ENCODE assay signal across 10 mouse cellular contexts in the genomic region with DNA sequence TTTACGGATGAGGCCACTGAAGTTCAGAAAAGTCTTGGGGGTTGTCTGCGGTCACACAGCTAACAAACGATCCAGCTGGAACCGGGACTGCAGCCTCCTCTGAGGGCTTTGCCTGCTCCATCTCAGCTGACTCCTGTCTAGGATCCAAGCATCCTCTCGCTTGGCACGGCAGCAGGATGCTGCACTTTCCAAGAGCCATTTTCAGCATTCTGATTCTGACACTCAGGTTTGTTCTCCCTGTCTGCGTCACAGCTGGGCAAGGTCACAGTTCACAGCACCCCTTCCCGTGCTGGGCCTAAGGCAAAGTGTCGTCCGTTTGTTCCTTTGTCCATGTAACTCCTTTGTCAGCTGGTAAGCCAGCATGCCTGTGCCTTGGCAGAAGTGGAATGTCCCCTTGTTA.
A peak's percentile ranks its signal among the peaks of the same experiment; 100 is the strongest.
DNase-seq lines count a peak whose midpoint lies in the region; ATAC-seq and TF ChIP-seq lines count a peak whose summit lies in the region.
"Had no signal": no experiment of that assay in that cellular context is flagged by ENCODE, and none has a peak within 500 bp of the region (broad histone marks: within the 10 kb centered on the region; RNA-seq: fewer than 3 reads in every experiment).

No protein-coding gene starts in this region.

- no peak for ATAC-seq in forebrain, embryonic 14.5 days
- ATAC-seq in hindbrain, embryonic 15.5 days (ENCODE audit: low FRiP score, low read depth) = no peak
- ATAC-seq in neural tube, embryonic 15.5 days (ENCODE audit: low FRiP score) = no peak
- ATAC-seq: lung, postnatal 0 days had no signal

- H3K9ac ChIP-seq in forebrain, embryonic 14.5 days (ENCODE audit: low read length) = 0 out of 2 replicates have a peak overlapping the region, but pooled peaks have one; percentile 1
- no peak overlapping the region for H3K9ac ChIP-seq in hindbrain, embryonic 15.5 days
- no peak overlapping the region for H3K9ac ChIP-seq in neural tube, embryonic 15.5 days (replicated peaks)

- no peak overlapping the region for H3K4me3 ChIP-seq in left cerebral cortex, adult 2 months
- H3K4me3 ChIP-seq in forebrain, embryonic 14.5 days (ENCODE audit: low read depth, low read length) = no peak overlapping the region
- no peak overlapping the region for H3K4me3 ChIP-seq in hindbrain, embryonic 15.5 days
- no peak overlapping the region for H3K4me3 ChIP-seq in neural tube, embryonic 15.5 days (replicated peaks)

- H3K9me3 ChIP-seq in forebrain, embryonic 14.5 days (replicated peaks; ENCODE audit: control insufficient read depth, low read length) = no peaks in the 10 kb centered on the region
- H3K9me3 ChIP-seq in hindbrain, embryonic 15.5 days = no peaks in the 10 kb centered on the region
- H3K9me3 ChIP-seq in neural tube, embryonic 15.5 days (replicated peaks) = no peaks in the 10 kb centered on the region

- TF ChIP-seq CTCF in left cerebral cortex, adult 2 months (IDR thresholded peaks at IDR 0.05) = no peak

- WGBS in forebrain, embryonic 14.5 days = 63% methylated on average over 10 of the region's 10 CpGs
- WGBS in hindbrain, embryonic 15.5 days = 44% methylated on average over 10 of the region's 10 CpGs
- 44% methylated on average over 10 of the region's 10 CpGs for WGBS in neural tube, embryonic 15.5 days

- H3K27ac ChIP-seq in left cerebral cortex, adult 2 months = 0 out of 2 replicates have a peak overlapping the region, but pooled peaks have one; percentile 28
- H3K27ac ChIP-seq in forebrain, embryonic 14.5 days (ENCODE audit: low read depth, low read length) = peak overlapping the region; percentile 99
- peak overlapping the region; percentile 99 for H3K27ac ChIP-seq in hindbrain, embryonic 15.5 days (replicated peaks)
- H3K27ac ChIP-seq in neural tube, embryonic 15.5 days (replicated peaks) = peak overlapping the region; percentile 97

- no peak for DNase-seq in left cerebral cortex, adult 2 months (ENCODE audit: extremely low spot score in 1 of 2, low spot score in 2 of 2)
- no peak for DNase-seq in left cerebral cortex, adult 9 months (ENCODE audit: low spot score in 2 of 2)
- DNase-seq in forebrain, embryonic 14.5 days (ENCODE audit: low spot score) = no peak
- no peak for DNase-seq in Muller cell, postnatal 12 days (ENCODE audit: inconsistent ontology term)
- no peak for DNase-seq in spleen, postnatal 4 days (ENCODE audit: low spot score in 2 of 2)
- DNase-seq in thymus, postnatal 0 days (ENCODE audit: low spot score) = no peak
- DNase-seq: adrenal gland, adult 8-10 months had no signal

- H3K27me3 ChIP-seq in forebrain, embryonic 14.5 days (replicated peaks; ENCODE audit: control insufficient read depth, insufficient read depth, low read length) = no peaks in the 10 kb centered on the region
- H3K27me3 ChIP-seq in hindbrain, embryonic 15.5 days = no peaks in the 10 kb centered on the region
- no peaks in the 10 kb centered on the region for H3K27me3 ChIP-seq in neural tube, embryonic 15.5 days (replicated peaks)

- intact Hi-C loops in left cerebral cortex, adult 2 months (cut with DNase I) = no loop called here

- peaks cover 58% of the 10 kb centered on the region for H3K4me1 ChIP-seq in forebrain, embryonic 14.5 days (ENCODE audit: control insufficient read depth, insufficient read depth, low read length)
- H3K4me1 ChIP-seq in hindbrain, embryonic 15.5 days (replicated peaks) = peaks cover 63% of the 10 kb centered on the region
- H3K4me1 ChIP-seq in neural tube, embryonic 15.5 days = peaks cover 71% of the 10 kb centered on the region

- peaks cover 52% of the 10 kb centered on the region for H3K36me3 ChIP-seq in forebrain, embryonic 14.5 days (ENCODE audit: control insufficient read depth, insufficient read depth, low read length)
- H3K36me3 ChIP-seq in hindbrain, embryonic 15.5 days = peaks cover 9% of the 10 kb centered on the region; the same call in 1 of the 2 replicates
- peaks cover 36% of the 10 kb centered on the region for H3K36me3 ChIP-seq in neural tube, embryonic 15.5 days

- H3K4me2 ChIP-seq in forebrain, embryonic 14.5 days (ENCODE audit: low read length) = no peak overlapping the region
- H3K4me2 ChIP-seq in hindbrain, embryonic 15.5 days = no peak overlapping the region
- H3K4me2 ChIP-seq in neural tube, embryonic 15.5 days = no peak overlapping the region

Comparison
In these comparisons a context has a peak if more than half of its experiments do, and no peak if none do; other contexts are left out.
1. H3K27ac ChIP-seq: peak in every context shown above with its lines; median percentile 99 in forebrain, embryonic 14.5 days; 99 in hindbrain, embryonic 15.5 days; 97 in neural tube, embryonic 15.5 days; 28 in left cerebral cortex, adult 2 months.